Mouse (Mus musculus) hindbrain, embryonic 13.5 days (tissue): ENCODE measurements around the gene Cwh43. TPM values are rescaled to one million over a fixed set of nuclear protein-coding genes. Genes with fewer than 3 reads are reported as not detected.

Experiments
- ATAC-seq: fragments of 200-750 bp; cut with Nextera tagmentation; 2 replicates; pipeline ENCODE4 v1.8.0; 2017; ENCODE audit warnings: moderate TSS enrichment; ENCODE audit not compliant: low FRiP score
- H3K27ac ChIP-seq: fragments of 300-500 bp; sonication (generic); 2 replicates; pipeline ENCODE4 v1.5.1; 2015; ENCODE audit warnings: inconsistent platforms, mild to moderate bottlenecking, moderate library complexity
- H3K27me3 ChIP-seq: fragments of 300-500 bp; sonication (generic); 2 replicates; pipeline ENCODE4 v1.6.1; 2015; ENCODE audit warnings: mild to moderate bottlenecking, inconsistent platforms
- H3K36me3 ChIP-seq: fragments of 300-500 bp; sonication (generic); 2 replicates; pipeline ENCODE4 v1.6.1; 2015; ENCODE audit warnings: mild to moderate bottlenecking, inconsistent platforms
- H3K4me1 ChIP-seq: fragments of 300-500 bp; sonication (generic); replicated peaks from 2 replicates; pipeline ENCODE4 v1.6.1; 2015; ENCODE audit warnings: inconsistent platforms
- H3K4me2 ChIP-seq: fragments of 300-500 bp; sonication (generic); 2 replicates; pipeline ENCODE4 v1.6.1; 2015; ENCODE audit warnings: inconsistent platforms, mild to moderate bottlenecking, moderate library complexity
- H3K4me3 ChIP-seq: fragments of 300-500 bp; sonication (generic); 2 replicates; pipeline ENCODE4 v1.5.1; 2015; ENCODE audit warnings: mild to moderate bottlenecking, inconsistent platforms
- H3K9ac ChIP-seq: fragments of 300-500 bp; sonication (generic); 2 replicates; pipeline ENCODE4 v1.6.1; 2015; ENCODE audit warnings: mild to moderate bottlenecking, inconsistent platforms
- H3K9me3 ChIP-seq: fragments of 300-500 bp; sonication (generic); 2 replicates; pipeline ENCODE4 v1.6.1; 2016; ENCODE audit warnings: inconsistent platforms
- WGBS: fragments of 180-500 bp; shearing (Covaris S2); methylation state at CpG from one replicate; pipeline ENCODE4 v1.1.7; 2015; 5-methylcytosine and 5-hydroxymethylcytosine counted together
- polyA plus RNA-seq: library from polyadenylated mRNA; unstranded; fragments of >200 nt; fragmentation: Nextera tagmentation; extraction: Ambion mirVana; gene quantifications from 2 replicates; pipeline ENCODE4 v1.2.1, GENCODE M21; 2015

The Cwh43 gene
- polyA plus RNA-seq, 1 experiment from 2014 or later: 0.12 TPM

GRCm38 (mm10) chr5:73403311-73404068, 2.4 kb upstream of the Cwh43 start:
- Histone ChIP-seq H3K36me3 (no peaks in the 10 kb centered on the region), H3K9me3 (no peaks in the 10 kb centered on the region), H3K4me3 (no peak overlapping the region), H3K27ac (no peak overlapping the region), H3K9ac (no peak overlapping the region), H3K27me3 (peaks cover 42% of the 10 kb centered on the region), H3K4me1 (peaks cover 18% of the 10 kb centered on the region), H3K4me2 (no peak overlapping the region)
- ATAC-seq: no peak
- WGBS: 91% methylated on average over 14 of the region's 14 CpGs

- no peak for ATAC-seq
- Histone ChIP-seq H3K36me3 (no peaks in the 10 kb centered on the region), H3K27ac (no peak overlapping the region), H3K9ac (no peak overlapping the region), H3K27me3 (peaks cover 42% of the 10 kb centered on the region), H3K4me1 (peaks cover 18% of the 10 kb centered on the region), H3K4me3 (no peak overlapping the region), H3K4me2 (no peak overlapping the region), H3K9me3 (no peaks in the 10 kb centered on the region)
- 83% methylated on average over 6 of the region's 6 CpGs for WGBS
Observed at GRCm38 (mm10) chr5:73404790-73405189, 1.1 kb upstream of the Cwh43 start.

GRCm38 (mm10) chr5:73406861-73407260, 986 bp downstream of the Cwh43 start:
- Histone ChIP-seq H3K9me3 (no peaks in the 10 kb centered on the region), H3K4me3 (no peak overlapping the region), H3K4me2 (no peak overlapping the region), H3K4me1 (peaks cover 10% of the 10 kb centered on the region), H3K27ac (no peak overlapping the region), H3K27me3 (peaks cover 42% of the 10 kb centered on the region), H3K9ac (no peak overlapping the region), H3K36me3 (no peaks in the 10 kb centered on the region)
- WGBS: 46% methylated on average over 6 of the region's 6 CpGs
- ATAC-seq: no peak

GRCm38 (mm10) chr5:73409970-73410369, 4.1 kb downstream of the Cwh43 start:
- Histone ChIP-seq H3K9me3 (no peaks in the 10 kb centered on the region), H3K27ac (no peak overlapping the region), H3K9ac (no peak overlapping the region), H3K27me3 (peaks cover 24% of the 10 kb centered on the region), H3K36me3 (no peaks in the 10 kb centered on the region), H3K4me1 (peaks cover 10% of the 10 kb centered on the region), H3K4me2 (no peak overlapping the region), H3K4me3 (no peak overlapping the region)
- WGBS: 87% methylated on average over 5 of the region's 5 CpGs
- ATAC-seq: no peak

- Histone ChIP-seq H3K4me3 (no peak overlapping the region), H3K4me2 (no peak overlapping the region), H3K9me3 (no peaks in the 10 kb centered on the region), H3K27ac (no peak overlapping the region), H3K4me1 (0 out of 2 replicates have a peak, but pooled peaks cover 2% of the 10 kb centered on the region), H3K27me3 (peaks cover 6% of the 10 kb centered on the region), H3K9ac (no peak overlapping the region), H3K36me3 (no peaks in the 10 kb centered on the region)
- WGBS: 87% methylated on average over 5 of the region's 5 CpGs
- no peak for ATAC-seq
Observed at GRCm38 (mm10) chr5:73411771-73412170, 5.9 kb downstream of the Cwh43 start.

GRCm38 (mm10) chr5:73414172-73414571, 8.3 kb downstream of the Cwh43 start:
- Histone ChIP-seq H3K27me3 (no peaks in the 10 kb centered on the region), H3K27ac (no peak overlapping the region), H3K9me3 (no peaks in the 10 kb centered on the region), H3K4me3 (no peak overlapping the region), H3K4me1 (0 out of 2 replicates have a peak, but pooled peaks cover 2% of the 10 kb centered on the region), H3K4me2 (no peak overlapping the region), H3K36me3 (no peaks in the 10 kb centered on the region), H3K9ac (no peak overlapping the region)
- ATAC-seq: no peak
- WGBS: 91% methylated on average over 10 of the region's 10 CpGs

GRCm38 (mm10) chr5:73419045-73419695, 13.3 kb downstream of the Cwh43 start:
- Histone ChIP-seq H3K4me2 (no peak overlapping the region), H3K4me1 (0 out of 2 replicates have a peak, but pooled peaks cover 2% of the 10 kb centered on the region), H3K9me3 (no peaks in the 10 kb centered on the region), H3K36me3 (no peaks in the 10 kb centered on the region), H3K27me3 (no peaks in the 10 kb centered on the region), H3K4me3 (no peak overlapping the region), H3K27ac (no peak overlapping the region), H3K9ac (no peak overlapping the region)
- WGBS: 68% methylated on average over 11 of the region's 11 CpGs
- no peak for ATAC-seq

- Histone ChIP-seq H3K27ac (no peak overlapping the region), H3K9ac (no peak overlapping the region), H3K36me3 (no peaks in the 10 kb centered on the region), H3K27me3 (no peaks in the 10 kb centered on the region), H3K4me2 (no peak overlapping the region), H3K4me3 (no peak overlapping the region), H3K4me1 (peaks cover 3% of the 10 kb centered on the region; the same call in 1 of the 2 replicates), H3K9me3 (no peaks in the 10 kb centered on the region)
- ATAC-seq: no peak
- WGBS: 72% methylated on average over 6 of the region's 6 CpGs
Observed at GRCm38 (mm10) chr5:73426824-73427223, 20.9 kb downstream of the Cwh43 start.

GRCm38 (mm10) chr5:73431581-73431980, 25.7 kb downstream of the Cwh43 start:
- H3K27me3 ChIP-seq: no peaks in the 10 kb centered on the region
- H3K4me3 ChIP-seq: no peak overlapping the region
- peaks cover 3% of the 10 kb centered on the region; the same call in 1 of the 2 replicates for H3K4me1 ChIP-seq
- 18% methylated on average over 14 of the region's 14 CpGs for WGBS
- peak; percentile 81 for ATAC-seq
- H3K4me2 ChIP-seq: peak overlapping the region; percentile 6; the same call in 1 of the 2 replicates
- no peak overlapping the region for H3K27ac ChIP-seq
- H3K9ac ChIP-seq: peak overlapping the region; percentile 55; the same call in 1 of the 2 replicates
- H3K9me3 ChIP-seq: no peaks in the 10 kb centered on the region
- H3K36me3 ChIP-seq: no peaks in the 10 kb centered on the region

GRCm38 (mm10) chr5:73432805-73433204, 26.9 kb downstream of the Cwh43 start:
- 89% methylated on average over 6 of the region's 6 CpGs for WGBS
- Histone ChIP-seq H3K4me3 (no peak overlapping the region), H3K9ac (no peak overlapping the region)

GRCm38 (mm10) chr5:73434764-73435163, 28.9 kb downstream of the Cwh43 start:
- Histone ChIP-seq H3K9me3 (no peaks in the 10 kb centered on the region), H3K9ac (no peak overlapping the region), H3K27ac (no peak overlapping the region), H3K4me3 (no peak overlapping the region), H3K4me1 (peaks cover 7% of the 10 kb centered on the region; the same call in 1 of the 2 replicates), H3K36me3 (no peaks in the 10 kb centered on the region), H3K27me3 (no peaks in the 10 kb centered on the region), H3K4me2 (no peak overlapping the region)
- no peak for ATAC-seq
- 78% methylated on average over 7 of the region's 7 CpGs for WGBS

More at GRCm38 (mm10) chr5:73432805-73433204, 26.9 kb downstream of the Cwh43 start:
- Histone ChIP-seq H3K4me2 (no peak overlapping the region), H3K27me3 (no peaks in the 10 kb centered on the region), H3K27ac (no peak overlapping the region), H3K36me3 (no peaks in the 10 kb centered on the region), H3K9me3 (no peaks in the 10 kb centered on the region), H3K4me1 (peaks cover 4% of the 10 kb centered on the region; the same call in 1 of the 2 replicates)
- ATAC-seq: no peak

GRCm38 (mm10) chr5:73442176-73442575, 36.3 kb downstream of the Cwh43 start:
- H3K9me3 ChIP-seq: no peaks in the 10 kb centered on the region
- no peak overlapping the region for H3K4me2 ChIP-seq
- WGBS: 83% methylated on average over 9 of the region's 9 CpGs
- no peaks in the 10 kb centered on the region for H3K36me3 ChIP-seq
- no peak overlapping the region for H3K4me3 ChIP-seq
- H3K27ac ChIP-seq: no peak overlapping the region
- H3K9ac ChIP-seq: no peak overlapping the region
- H3K27me3 ChIP-seq: no peaks in the 10 kb centered on the region
- H3K4me1 ChIP-seq: 0 out of 2 replicates have a peak, but pooled peaks cover 6% of the 10 kb centered on the region
- no peak for ATAC-seq
